Mouse (Mus musculus): ENCODE measurements around the gene Ybey. TPM values are rescaled to one million over a fixed set of nuclear protein-coding genes. Genes with fewer than 3 reads are reported as not detected.
A peak's percentile ranks its signal among the peaks of the same experiment; 100 is the strongest.

Ybey gene
- total and polyA plus RNA-seq, 3 experiments = 3.0 to 5.2 (median 4.4) TPM

DNA sequence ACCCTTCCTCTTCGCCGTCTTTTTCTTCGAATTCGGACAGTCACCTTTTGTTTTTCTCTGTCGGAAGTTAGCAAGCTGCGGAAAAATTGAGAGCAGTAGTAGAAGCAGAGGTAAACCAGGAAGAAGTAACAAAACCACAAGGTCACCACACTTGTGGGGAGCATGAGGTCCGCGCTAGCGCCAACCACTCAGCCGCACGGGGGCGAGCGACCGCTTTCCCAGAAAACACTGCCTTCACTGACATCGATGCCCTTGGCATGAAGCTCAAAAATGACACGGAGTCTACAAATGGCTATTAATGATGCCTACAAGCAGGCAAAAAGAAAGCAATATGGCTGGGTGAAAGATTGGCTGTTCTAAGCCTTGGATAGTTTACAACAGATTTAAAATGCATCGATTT lies 28.6 kb downstream of the Ybey start, which contains the start of gene AC141477.1:
AC141477.1 (minus strand) TSS at position 164 of the 400 bp plus-strand sequence.
- dilution Hi-C loops (cut with MboI; ENCODE audit: extremely low pct_ligation_motif_present, extremely low pct_unique_long_range_greater_than_20kb, low sequenced_read_pairs) = no loop called here
- no peaks in the 10 kb centered on the region for H3K27me3 ChIP-seq (replicated peaks)
- peak within 1 kb of the TSS; percentile 75; the same call in 1 of the 2 replicates for H3K9ac ChIP-seq (ENCODE audit: insufficient read depth, low read depth)
- peaks cover 36 to 61% of the 10 kb centered on the region in 2 experiments for H3K36me3 ChIP-seq (replicated peaks in 1 of 2; ENCODE audit: control insufficient read depth in 1 of 2, insufficient read depth in 1 of 2, low read length in 1 of 2)
- H3K27ac ChIP-seq (ENCODE audit: insufficient read depth, low read depth) = no peak within 1 kb of the TSS
- H3K4me3 ChIP-seq (replicated peaks in 1 of 3; ENCODE audit: low read depth in 2 of 3, low read length in 2 of 3, poor library complexity in 1 of 3) = no peak within 1 kb of the TSS
- in situ Hi-C loops (cut with MboI; ENCODE audit: low pct_ligation_motif_present, low pct_unique_long_range_greater_than_20kb, low sequenced_read_pairs) = no loop called here
- H3K9me3 ChIP-seq (replicated peaks; ENCODE audit: low read length) = no peaks in the 10 kb centered on the region
- H3K79me2 ChIP-seq (replicated peaks; ENCODE audit: control insufficient read depth, extremely low read depth, insufficient read depth, poor library complexity, severe bottlenecking) = peaks cover 15% of the 10 kb centered on the region
- TF ChIP-seq EP300 (IDR thresholded peaks at IDR 0.05; ENCODE audit: low read length) = no peak
- no peak for TF ChIP-seq HCFC1 (IDR thresholded peaks at IDR 0.05; ENCODE audit: low read depth, low read length)
- no peak for TF ChIP-seq CTCF (conservative IDR thresholded peaks at IDR 0.05 in 1 of 2, IDR thresholded peaks at IDR 0.05 in 1 of 2; ENCODE audit: low read depth in 2 of 2, low read length in 2 of 2)
- no peak for TF ChIP-seq USF1 (IDR thresholded peaks at IDR 0.05; ENCODE audit: low read depth, low read length)
- no peak for TF ChIP-seq NELFE (IDR thresholded peaks at IDR 0.05; ENCODE audit: low read depth, low read length)
- peaks cover 10 to 20% of the 10 kb centered on the region in 2 experiments for H3K4me1 ChIP-seq (ENCODE audit: control insufficient read depth in 1 of 2, insufficient read depth in 2 of 2)
- peak within 1 kb of the TSS; percentile 94; the same call in 1 of the 2 replicates for H3K4me2 ChIP-seq (ENCODE audit: insufficient read depth, low read depth, poor library complexity, severe bottlenecking)
- DNase-seq (ENCODE audit: extremely low read depth) = no peak

- no peak overlapping the region for H3K27ac ChIP-seq (ENCODE audit: insufficient read depth, low read depth)
- no peak for DNase-seq (ENCODE audit: extremely low read depth)
- dilution Hi-C loops (cut with MboI; ENCODE audit: extremely low pct_ligation_motif_present, extremely low pct_unique_long_range_greater_than_20kb, low sequenced_read_pairs) = no loop called here
- H3K79me2 ChIP-seq (replicated peaks; ENCODE audit: control insufficient read depth, extremely low read depth, insufficient read depth, poor library complexity, severe bottlenecking) = peaks cover 15% of the 10 kb centered on the region
- H3K27me3 ChIP-seq (replicated peaks) = no peaks in the 10 kb centered on the region
- H3K9ac ChIP-seq (ENCODE audit: insufficient read depth, low read depth) = no peak overlapping the region
- no peak overlapping the region for H3K4me2 ChIP-seq (ENCODE audit: insufficient read depth, low read depth, poor library complexity, severe bottlenecking)
- H3K4me3 ChIP-seq (replicated peaks in 1 of 3; ENCODE audit: low read depth in 2 of 3, low read length in 2 of 3, poor library complexity in 1 of 3) = no peak overlapping the region
- H3K36me3 ChIP-seq (replicated peaks in 1 of 2; ENCODE audit: control insufficient read depth in 1 of 2, insufficient read depth in 1 of 2, low read length in 1 of 2) = peaks cover 43 to 70% of the 10 kb centered on the region in 2 experiments
- in situ Hi-C loops (cut with MboI; ENCODE audit: low pct_ligation_motif_present, low pct_unique_long_range_greater_than_20kb, low sequenced_read_pairs) = no loop called here
- H3K4me1 ChIP-seq (ENCODE audit: control insufficient read depth in 1 of 2, insufficient read depth in 2 of 2) = peaks cover 10 to 20% of the 10 kb centered on the region in 2 experiments
- no peaks in the 10 kb centered on the region for H3K9me3 ChIP-seq (replicated peaks; ENCODE audit: low read length)
- TF ChIP-seq JUN (IDR thresholded peaks at IDR 0.05; ENCODE audit: insufficient read depth, low read depth, low read length) = no peak
- no peak for TF ChIP-seq MYC (IDR thresholded peaks at IDR 0.05; ENCODE audit: low read depth, low read length)
- TF ChIP-seq TBP (conservative IDR thresholded peaks at IDR 0.05; ENCODE audit: low read depth, low read length) = no peak
- no peak for TF ChIP-seq ELF1 (IDR thresholded peaks at IDR 0.05; ENCODE audit: low read depth, low read length)
- TF ChIP-seq BHLHE40 (IDR thresholded peaks at IDR 0.05; ENCODE audit: low read depth, low read length) = no peak
- TF ChIP-seq CHD1 (IDR thresholded peaks at IDR 0.05; ENCODE audit: low read depth, low read length) = no peak
- TF ChIP-seq NRF1 (IDR thresholded peaks at IDR 0.05; ENCODE audit: low read depth, low read length) = no peak
- no peak for TF ChIP-seq PAX5 (IDR thresholded peaks at IDR 0.05; ENCODE audit: low read length)
- no peak for TF ChIP-seq UBTF (IDR thresholded peaks at IDR 0.05; ENCODE audit: low read depth, low read length)
- TF ChIP-seq RAD21 (IDR thresholded peaks at IDR 0.05; ENCODE audit: low read depth, low read length) = no peak
- no peak for TF ChIP-seq CTCF (conservative IDR thresholded peaks at IDR 0.05 in 1 of 2, IDR thresholded peaks at IDR 0.05 in 1 of 2; ENCODE audit: low read depth in 2 of 2, low read length in 2 of 2)
- TF ChIP-seq ZMIZ1 (IDR thresholded peaks at IDR 0.05; ENCODE audit: low read depth, low read length) = no peak
- no peak for TF ChIP-seq HCFC1 (IDR thresholded peaks at IDR 0.05; ENCODE audit: low read depth, low read length)
- no peak for TF ChIP-seq E2F4 (IDR thresholded peaks at IDR 0.05; ENCODE audit: insufficient replicate concordance, low read depth, low read length)
- no peak for TF ChIP-seq MAZ (IDR thresholded peaks at IDR 0.05; ENCODE audit: low read depth, low read length)
Measured at GRCm38 (mm10) chr10:76439107-76439890, 29.6 kb downstream of the Ybey start.

Measured in CH12.LX (cell line).